Mouse (Mus musculus) testis, adult 2 months (tissue): ENCODE measurements around the gene Rad51.

Source experiments
- CTCF ChIP-seq: fragments of 200-500 bp; IDR thresholded peaks from 2 replicates; pipeline ENCODE4 v1.5.1; 2012; ENCODE audit warnings: low read depth, mild to moderate bottlenecking, inconsistent platforms, low read length, moderate library complexity; ENCODE audit not compliant: control insufficient read depth, insufficient read depth, insufficient replicate concordance
- POLR2A ChIP-seq: fragments of 200-500 bp; IDR thresholded peaks from 2 replicates; pipeline ENCODE4 v1.6.1; 2012; ENCODE audit warnings: low read depth, mild to moderate bottlenecking, inconsistent platforms, low read length, moderate library complexity; ENCODE audit not compliant: control insufficient read depth

DNA sequence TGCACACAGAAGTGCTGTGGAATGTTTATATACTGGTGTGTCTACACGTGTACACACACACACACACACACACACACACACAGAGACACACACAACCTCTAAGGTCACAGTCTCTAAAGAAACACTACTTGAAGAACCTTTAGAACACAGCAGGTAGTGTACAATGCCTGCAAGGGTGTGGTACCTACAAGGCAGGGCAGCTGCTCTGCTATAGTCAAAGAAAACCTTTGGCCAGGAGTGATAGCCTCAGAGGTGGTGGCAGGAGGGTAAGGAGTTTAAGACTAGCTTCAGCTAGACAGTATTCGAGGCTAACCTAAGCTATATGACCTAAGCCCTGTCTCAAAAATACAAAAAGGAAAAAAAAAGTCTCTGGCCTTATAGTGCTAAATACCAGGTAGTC lies 42.1 kb downstream of the Rad51 start:
- no peak for TF ChIP-seq POLR2A
- no peak for TF ChIP-seq CTCF
